Mouse (Mus musculus): ENCODE measurements at regions not wholly inside any gene's neighbourhood (a gene's known extent, or its start where the extent isn't known, plus 50 kb on each side); places are given as distances from the start of the nearest gene placed in this dataset.
"Not testable (repeated sequence)": the region's sequence is repeated elsewhere in the genome, so short reads cannot be mapped to it uniquely, and the experiment has no call there.

- Histone ChIP-seq H3K27ac (ENCODE audit: low read length) (no peak overlapping the region), H3K4me2 (replicated peaks; ENCODE audit: low read depth, low read length) (no peak overlapping the region), H3K9me3 (ENCODE audit: low read length) (no peaks in the 10 kb centered on the region), H3K9ac (replicated peaks; ENCODE audit: low read length) (no peak overlapping the region), H3K27me3 (ENCODE audit: insufficient read depth, low read length) (no peaks in the 10 kb centered on the region), H3K36me3 (ENCODE audit: insufficient read depth, low read length) (no peaks in the 10 kb centered on the region), H3K4me1 (ENCODE audit: insufficient read depth, low read length) (no peaks in the 10 kb centered on the region), H3K4me3 (ENCODE audit: low read length) (no peak overlapping the region)
- ATAC-seq (ENCODE audit: low FRiP score, low TSS enrichment): no peak
- WGBS: 39% methylated on average over 8 of the region's 8 CpGs
Observed at GRCm38 (mm10) chr7:62261688-62262114, 84.7 kb upstream of the Ndn start.

GRCm38 (mm10) chr7:62262174-62262573 lies 84.2 kb upstream of the Ndn start:
- not testable (repeated sequence) for H3K9me3 ChIP-seq (ENCODE audit: low read length); H3K4me2 ChIP-seq (replicated peaks; ENCODE audit: low read depth, low read length); H3K27ac ChIP-seq (ENCODE audit: low read length); H3K27me3 ChIP-seq (ENCODE audit: insufficient read depth, low read length); ATAC-seq (ENCODE audit: low FRiP score, low TSS enrichment); H3K36me3 ChIP-seq (ENCODE audit: insufficient read depth, low read length); H3K4me1 ChIP-seq (ENCODE audit: insufficient read depth, low read length); H3K9ac ChIP-seq (replicated peaks; ENCODE audit: low read length); H3K4me3 ChIP-seq (ENCODE audit: low read length)
- 50% methylated on average over 2 of the region's 2 CpGs for WGBS

- Histone ChIP-seq H3K4me2 (replicated peaks; ENCODE audit: low read depth, low read length) (no peak overlapping the region), H3K27me3 (ENCODE audit: insufficient read depth, low read length) (no peaks in the 10 kb centered on the region), H3K4me1 (ENCODE audit: insufficient read depth, low read length) (no peaks in the 10 kb centered on the region), H3K4me3 (ENCODE audit: low read length) (no peak overlapping the region), H3K27ac (ENCODE audit: low read length) (no peak overlapping the region), H3K9me3 (ENCODE audit: low read length) (no peaks in the 10 kb centered on the region), H3K36me3 (ENCODE audit: insufficient read depth, low read length) (no peaks in the 10 kb centered on the region), H3K9ac (replicated peaks; ENCODE audit: low read length) (no peak overlapping the region)
- 41% methylated on average over 1 of the region's 1 CpGs for WGBS
- no peak for ATAC-seq (ENCODE audit: low FRiP score, low TSS enrichment)
Observed at GRCm38 (mm10) chr7:62269156-62269855, 77.1 kb upstream of the Ndn start.

- 50% methylated on average over 2 of the region's 2 CpGs for WGBS
- Histone ChIP-seq H3K4me2 (replicated peaks; ENCODE audit: low read depth, low read length) (no peak overlapping the region), H3K27ac (ENCODE audit: low read length) (no peak overlapping the region), H3K27me3 (ENCODE audit: insufficient read depth, low read length) (no peaks in the 10 kb centered on the region), H3K4me1 (ENCODE audit: insufficient read depth, low read length) (no peaks in the 10 kb centered on the region), H3K36me3 (ENCODE audit: insufficient read depth, low read length) (no peaks in the 10 kb centered on the region), H3K9ac (replicated peaks; ENCODE audit: low read length) (no peak overlapping the region), H3K9me3 (ENCODE audit: low read length) (0 out of 2 replicates have a peak, but pooled peaks cover 2% of the 10 kb centered on the region), H3K4me3 (ENCODE audit: low read length) (no peak overlapping the region)
- ATAC-seq (ENCODE audit: low FRiP score, low TSS enrichment): no peak
Observed at GRCm38 (mm10) chr7:62276219-62276618, 70.2 kb upstream of the Ndn start.

GRCm38 (mm10) chr7:62278492-62278891 lies 67.9 kb upstream of the Ndn start:
- Histone ChIP-seq H3K4me3 (ENCODE audit: low read length) (no peak overlapping the region), H3K4me2 (replicated peaks; ENCODE audit: low read depth, low read length) (no peak overlapping the region), H3K27ac (ENCODE audit: low read length) (no peak overlapping the region), H3K4me1 (ENCODE audit: insufficient read depth, low read length) (no peaks in the 10 kb centered on the region), H3K27me3 (ENCODE audit: insufficient read depth, low read length) (no peaks in the 10 kb centered on the region), H3K9me3 (ENCODE audit: low read length) (0 out of 2 replicates have a peak, but pooled peaks cover 2% of the 10 kb centered on the region), H3K36me3 (ENCODE audit: insufficient read depth, low read length) (no peaks in the 10 kb centered on the region), H3K9ac (replicated peaks; ENCODE audit: low read length) (no peak overlapping the region)
- 43% methylated on average over 2 of the region's 2 CpGs for whole genome bisulfite sequencing
- no peak for ATAC-seq (ENCODE audit: low FRiP score, low TSS enrichment)

GRCm38 (mm10) chr7:62279022-62279421 lies 67.3 kb upstream of the Ndn start:
- Histone ChIP-seq H3K4me3 (ENCODE audit: low read length) (no peak overlapping the region), H3K4me2 (replicated peaks; ENCODE audit: low read depth, low read length) (no peak overlapping the region), H3K36me3 (ENCODE audit: insufficient read depth, low read length) (no peaks in the 10 kb centered on the region), H3K4me1 (ENCODE audit: insufficient read depth, low read length) (no peaks in the 10 kb centered on the region), H3K9me3 (ENCODE audit: low read length) (0 out of 2 replicates have a peak, but pooled peaks cover 2% of the 10 kb centered on the region), H3K27ac (ENCODE audit: low read length) (no peak overlapping the region), H3K9ac (replicated peaks; ENCODE audit: low read length) (no peak overlapping the region), H3K27me3 (ENCODE audit: insufficient read depth, low read length) (no peaks in the 10 kb centered on the region)
- no peak for ATAC-seq (ENCODE audit: low FRiP score, low TSS enrichment)
- 82% methylated on average over 4 of the region's 4 CpGs for WGBS
